Mouse (Mus musculus) cerebral cortex, adult 2 months (tissue): ENCODE data around the gene Ppef2.

Source experiments
- WGBS: fragments of 180-500 bp; shearing (Covaris S2); methylation state at CpG from one replicate; pipeline ENCODE4 v1.1.7; 2018; 5-methylcytosine and 5-hydroxymethylcytosine counted together

The Ppef2 gene

GRCm38 (mm10) chr5:92196895-92197811, 58.9 kb downstream of the Ppef2 start:
- WGBS: 81% methylated on average over 15 of the region's 15 CpGs

DNA sequence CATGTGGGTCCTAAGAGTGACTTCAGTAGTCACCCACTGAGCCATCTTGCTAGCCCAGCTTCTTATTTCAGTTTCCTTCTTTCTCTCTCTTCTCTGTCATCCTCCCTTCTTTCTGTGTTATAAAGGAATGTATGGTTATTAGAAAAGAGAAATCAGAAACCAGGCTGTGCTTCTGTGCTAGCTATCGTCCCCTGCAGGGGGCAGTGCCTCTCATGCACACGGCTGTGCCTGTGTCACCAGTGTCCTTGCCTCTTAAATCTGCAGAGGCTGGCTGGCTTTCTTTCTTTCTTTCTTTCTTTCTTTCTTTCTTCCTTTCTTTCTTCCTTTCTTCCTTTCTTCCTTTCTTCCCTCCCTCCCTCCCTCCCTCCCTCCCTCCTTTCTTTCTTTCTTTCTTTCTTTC, 60.4 kb downstream of the Ppef2 start:
- 21% methylated on average over 2 of the region's 2 CpGs for WGBS

- WGBS: 98% methylated on average over 7 of the region's 7 CpGs
These were observed 67.1 kb downstream of the Ppef2 start for GRCm38 (mm10) chr5:92188881-92189483.

- 80% methylated on average over 8 of the region's 8 CpGs for WGBS
These were observed 72.8 kb downstream of the Ppef2 start for GRCm38 (mm10) chr5:92183071-92183830.
